Mouse (Mus musculus): ENCODE measurements at regions not wholly inside any gene's neighbourhood (a gene's known extent, or its start where the extent isn't known, plus 50 kb on each side); places are given as distances from the start of the nearest gene placed in this dataset.

GRCm38 (mm10) chr12:68783636-68784035 lies 375.4 kb downstream of the Rps29 start:
- H3K4me3 ChIP-seq = no peak overlapping the region
- WGBS = 91% methylated on average over 4 of the region's 4 CpGs
- no peak for ATAC-seq (ENCODE audit: insufficient number of reproducible peaks, insufficient read depth, low FRiP score, low TSS enrichment)
- no peaks in the 10 kb centered on the region for H3K4me1 ChIP-seq
- no peaks in the 10 kb centered on the region for H3K36me3 ChIP-seq
- H3K9ac ChIP-seq = no peak overlapping the region
- H3K9me3 ChIP-seq = no peaks in the 10 kb centered on the region
- no peak overlapping the region for H3K27ac ChIP-seq
- H3K4me2 ChIP-seq (replicated peaks) = no peak overlapping the region
- no peaks in the 10 kb centered on the region for H3K27me3 ChIP-seq

DNA sequence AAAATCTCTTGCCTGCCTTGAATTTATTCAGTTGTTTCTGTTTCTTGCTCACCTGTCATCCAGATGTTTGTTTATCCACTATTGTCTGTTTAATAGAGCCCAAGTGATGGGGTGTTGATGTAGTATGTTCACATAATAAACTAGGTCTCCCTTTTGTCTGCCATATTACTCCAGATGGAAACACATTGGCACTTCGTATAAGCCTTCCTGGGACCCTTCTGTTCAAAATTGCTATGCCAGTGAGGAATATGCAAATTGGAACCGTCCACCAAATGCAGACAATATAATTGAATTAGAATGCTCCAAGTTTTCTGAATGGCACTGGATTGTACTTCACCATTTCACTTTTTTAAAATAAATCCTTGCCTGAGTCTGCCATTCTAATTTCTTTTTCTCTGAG lies 383.5 kb downstream of the Rps29 start:
- no peak for ATAC-seq (ENCODE audit: insufficient number of reproducible peaks, insufficient read depth, low FRiP score, low TSS enrichment)
- H3K4me2 ChIP-seq (replicated peaks) = no peak overlapping the region
- H3K27ac ChIP-seq = no peak overlapping the region
- H3K4me3 ChIP-seq = no peak overlapping the region
- no peaks in the 10 kb centered on the region for H3K36me3 ChIP-seq
- no peaks in the 10 kb centered on the region for H3K4me1 ChIP-seq
- WGBS = 70% methylated on average over 2 of the region's 2 CpGs
- H3K9ac ChIP-seq = no peak overlapping the region
- no peaks in the 10 kb centered on the region for H3K9me3 ChIP-seq
- H3K27me3 ChIP-seq = no peaks in the 10 kb centered on the region

- Histone ChIP-seq H3K9ac (no peak overlapping the region), H3K36me3 (no peaks in the 10 kb centered on the region), H3K27ac (no peak overlapping the region), H3K4me3 (no peak overlapping the region), H3K9me3 (no peaks in the 10 kb centered on the region), H3K27me3 (no peaks in the 10 kb centered on the region), H3K4me1 (no peaks in the 10 kb centered on the region), H3K4me2 (replicated peaks) (no peak overlapping the region)
- WGBS = 89% methylated on average over 8 of the region's 8 CpGs
- no peak for ATAC-seq (ENCODE audit: insufficient number of reproducible peaks, insufficient read depth, low FRiP score, low TSS enrichment)
These were observed 384.2 kb downstream of the Rps29 start for GRCm38 (mm10) chr12:68774800-68775199.

DNA sequence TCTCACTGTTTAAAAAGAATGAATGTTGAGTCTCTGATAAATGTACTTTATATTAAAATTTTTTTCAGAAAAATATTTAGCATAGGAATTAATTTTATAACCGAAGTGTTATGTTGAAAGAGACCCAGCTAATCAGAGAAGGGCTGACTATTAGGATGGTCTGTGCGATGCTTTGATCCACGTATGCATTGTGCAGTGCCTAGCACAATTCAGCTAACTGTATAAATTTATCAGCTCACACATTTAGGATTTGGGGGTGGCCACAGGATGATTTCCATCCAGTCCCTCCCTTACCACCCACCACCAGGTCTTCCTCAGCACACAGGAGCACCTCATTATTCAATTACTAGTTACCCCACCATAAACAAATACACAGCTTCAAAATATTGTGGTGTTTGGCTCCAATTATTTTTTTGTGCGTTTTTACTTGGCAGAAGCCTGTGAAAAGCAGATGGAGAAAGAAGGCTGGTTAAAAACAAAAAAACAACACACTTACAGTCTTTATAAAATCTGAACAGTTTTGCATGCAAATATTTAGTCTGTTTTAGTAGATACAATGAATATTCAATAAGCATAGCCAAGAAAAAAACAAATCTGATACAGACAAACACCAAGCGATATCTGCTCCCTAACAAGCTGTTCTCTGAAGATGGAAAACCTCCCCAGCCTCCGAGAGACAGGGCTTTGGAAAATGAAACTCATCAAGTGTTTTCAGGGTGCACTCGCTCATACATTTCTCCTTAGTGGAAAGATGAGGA lies 400.5 kb downstream of the Rps29 start:
- Histone ChIP-seq H3K9ac (no peak overlapping the region), H3K9me3 (no peaks in the 10 kb centered on the region), H3K4me1 (no peaks in the 10 kb centered on the region), H3K4me2 (replicated peaks) (no peak overlapping the region), H3K27ac (no peak overlapping the region), H3K27me3 (no peaks in the 10 kb centered on the region), H3K4me3 (no peak overlapping the region), H3K36me3 (no peaks in the 10 kb centered on the region)
- ATAC-seq (ENCODE audit: insufficient number of reproducible peaks, insufficient read depth, low FRiP score, low TSS enrichment) = no peak
- 79% methylated on average over 7 of the region's 7 CpGs for WGBS

DNA sequence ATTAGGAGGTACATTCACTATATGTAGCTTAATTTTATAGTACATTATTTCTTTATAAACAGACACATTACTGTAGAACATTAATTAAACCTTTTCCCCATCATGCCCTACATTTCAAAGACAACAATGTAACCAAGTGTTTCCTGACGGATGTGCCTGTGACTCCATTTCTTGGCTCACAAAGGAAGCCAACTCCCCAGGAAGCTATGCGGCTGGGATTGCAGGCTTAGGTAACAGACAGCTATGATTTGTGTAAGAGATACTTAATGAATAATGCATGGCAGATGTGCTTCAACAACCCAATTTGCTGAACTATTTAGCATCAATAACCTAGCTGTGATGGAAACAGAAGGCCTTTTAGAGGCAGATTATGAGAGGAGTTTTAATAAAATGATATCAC lies 430.1 kb downstream of the Rps29 start:
- Histone ChIP-seq H3K9ac (no peak overlapping the region), H3K4me2 (replicated peaks) (no peak overlapping the region), H3K9me3 (no peaks in the 10 kb centered on the region), H3K4me1 (no peaks in the 10 kb centered on the region), H3K27ac (no peak overlapping the region), H3K36me3 (no peaks in the 10 kb centered on the region), H3K4me3 (no peak overlapping the region), H3K27me3 (no peaks in the 10 kb centered on the region)
- WGBS = 37% methylated on average over 2 of the region's 2 CpGs
- ATAC-seq (ENCODE audit: insufficient number of reproducible peaks, insufficient read depth, low FRiP score, low TSS enrichment) = no peak

DNA sequence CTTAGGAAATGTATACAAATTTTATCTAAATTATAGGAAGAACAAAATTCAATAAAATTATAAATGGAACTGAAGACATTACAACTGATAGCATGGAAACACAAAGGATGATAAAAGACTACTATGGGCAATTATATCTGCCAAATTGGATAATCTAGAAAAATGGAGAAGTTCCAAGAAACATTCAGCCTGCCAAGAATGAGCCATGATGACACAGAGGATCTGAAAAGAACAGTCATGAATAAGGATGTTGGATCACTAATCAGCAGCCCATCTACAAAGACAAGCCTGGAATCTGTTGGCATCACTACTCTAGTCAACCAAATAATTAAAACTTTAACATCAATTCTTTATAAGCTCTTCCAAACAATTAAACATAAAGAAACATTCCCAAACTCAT lies 440.0 kb downstream of the Rps29 start:
- no peaks in the 10 kb centered on the region for H3K36me3 ChIP-seq
- ATAC-seq (ENCODE audit: insufficient number of reproducible peaks, insufficient read depth, low FRiP score, low TSS enrichment) = no peak

DNA sequence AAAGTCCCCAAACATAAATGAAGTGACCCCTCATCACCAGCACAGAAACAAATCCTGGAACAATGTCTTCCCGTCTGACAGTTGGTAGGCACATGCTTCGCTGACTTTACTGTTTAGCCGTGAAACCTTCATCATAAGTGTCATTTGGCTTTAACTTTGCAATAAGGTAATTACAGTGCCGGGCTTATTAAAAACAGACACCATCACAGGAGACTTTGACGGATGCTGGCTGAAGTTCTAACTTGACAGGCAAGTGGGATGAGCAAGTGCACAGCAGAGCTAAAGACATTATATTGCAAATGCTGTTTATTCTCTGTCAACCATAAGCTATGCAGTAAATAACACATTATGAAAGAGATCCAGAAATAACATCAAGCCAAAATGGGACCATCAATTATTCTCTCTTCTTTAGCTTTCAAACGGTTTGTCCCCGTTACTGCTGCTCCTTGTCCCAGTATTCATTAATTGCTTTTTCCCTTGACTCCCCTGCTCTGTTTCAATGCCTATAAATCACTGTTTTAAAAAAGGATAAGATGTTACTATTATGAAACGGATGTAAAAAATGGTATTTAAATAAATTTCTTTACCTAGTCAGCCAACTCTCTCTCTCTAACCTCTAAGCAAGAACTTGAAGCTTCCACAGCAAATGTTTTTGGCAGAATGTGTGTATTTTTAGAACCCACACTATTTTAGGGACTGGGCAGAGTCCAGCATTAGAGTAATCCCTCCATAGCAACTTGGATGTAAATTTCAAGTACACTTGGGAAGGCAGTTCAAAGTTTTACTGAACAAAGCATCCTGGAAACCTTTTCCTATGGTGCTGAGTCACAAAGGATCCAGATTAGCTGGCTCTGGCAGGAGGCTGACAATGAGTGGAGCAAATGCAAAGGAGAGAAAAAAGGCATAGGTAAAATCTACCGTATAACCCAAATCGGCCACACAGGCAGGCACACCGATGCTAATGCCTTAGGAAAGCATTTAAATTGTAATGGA lies 464.4 kb downstream of the Rps29 start:
- whole genome bisulfite sequencing = 62% methylated on average over 11 of the region's 11 CpGs
- H3K9me3 ChIP-seq = no peaks in the 10 kb centered on the region
- no peak overlapping the region for H3K27ac ChIP-seq
- no peaks in the 10 kb centered on the region for H3K4me1 ChIP-seq
- no peaks in the 10 kb centered on the region for H3K27me3 ChIP-seq
- no peak for ATAC-seq (ENCODE audit: insufficient number of reproducible peaks, insufficient read depth, low FRiP score, low TSS enrichment)
- no peak overlapping the region for H3K9ac ChIP-seq
- H3K4me2 ChIP-seq (replicated peaks) = no peak overlapping the region
- H3K36me3 ChIP-seq = no peaks in the 10 kb centered on the region
- H3K4me3 ChIP-seq = no peak overlapping the region

More for the DNA sequence above, 440.0 kb downstream of the Rps29 start:
- H3K27me3 ChIP-seq = no peaks in the 10 kb centered on the region
- no peaks in the 10 kb centered on the region for H3K4me1 ChIP-seq
- no peak overlapping the region for H3K4me2 ChIP-seq (replicated peaks)
- H3K9me3 ChIP-seq = no peaks in the 10 kb centered on the region
- no peak overlapping the region for H3K27ac ChIP-seq
- no peak overlapping the region for H3K4me3 ChIP-seq
- H3K9ac ChIP-seq = no peak overlapping the region

- H3K9me3 ChIP-seq = no peaks in the 10 kb centered on the region
- 83% methylated on average over 3 of the region's 3 CpGs for WGBS
- H3K27ac ChIP-seq = no peak overlapping the region
- H3K27me3 ChIP-seq = no peaks in the 10 kb centered on the region
- no peaks in the 10 kb centered on the region for H3K4me1 ChIP-seq
- no peaks in the 10 kb centered on the region for H3K36me3 ChIP-seq
- no peak overlapping the region for H3K4me3 ChIP-seq
- ATAC-seq (ENCODE audit: insufficient number of reproducible peaks, insufficient read depth, low FRiP score, low TSS enrichment) = no peak
- no peak overlapping the region for H3K4me2 ChIP-seq (replicated peaks)
- H3K9ac ChIP-seq = no peak overlapping the region
These were observed 470.7 kb downstream of the Rps29 start for GRCm38 (mm10) chr12:68688262-68688661.

GRCm38 (mm10) chr12:68683897-68684296 lies 475.1 kb downstream of the Rps29 start:
- H3K4me3 ChIP-seq = no peak overlapping the region
- H3K27me3 ChIP-seq = no peaks in the 10 kb centered on the region
- H3K9ac ChIP-seq = no peak overlapping the region
- no peaks in the 10 kb centered on the region for H3K4me1 ChIP-seq
- no peaks in the 10 kb centered on the region for H3K9me3 ChIP-seq
- no peak overlapping the region for H3K27ac ChIP-seq
- H3K36me3 ChIP-seq = no peaks in the 10 kb centered on the region
- H3K4me2 ChIP-seq (replicated peaks) = no peak overlapping the region
- no peak for ATAC-seq (ENCODE audit: insufficient number of reproducible peaks, insufficient read depth, low FRiP score, low TSS enrichment)
- WGBS = 65% methylated on average over 1 of the region's 1 CpGs

DNA sequence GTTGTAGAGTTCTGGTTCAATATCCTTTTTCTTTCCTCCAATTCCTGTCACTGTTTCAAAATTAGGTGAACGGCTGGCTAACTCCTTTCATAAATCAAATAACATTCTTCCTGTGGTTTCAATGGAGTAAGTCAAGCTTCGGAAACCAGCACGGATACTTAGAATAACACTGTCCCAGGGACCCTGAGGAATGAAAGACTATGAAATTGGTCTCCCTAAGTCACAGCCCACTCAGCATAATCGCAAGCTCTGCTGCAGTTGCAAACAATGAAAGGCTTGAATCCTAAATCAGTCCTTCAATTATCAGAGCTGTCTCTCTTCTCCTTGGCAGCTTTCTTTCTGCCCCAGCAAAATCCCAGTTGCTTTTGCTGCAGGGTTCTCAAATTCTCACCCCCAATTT lies 475.8 kb downstream of the Rps29 start:
- Histone ChIP-seq H3K4me2 (replicated peaks) (no peak overlapping the region), H3K4me1 (no peaks in the 10 kb centered on the region), H3K4me3 (no peak overlapping the region), H3K36me3 (no peaks in the 10 kb centered on the region), H3K27ac (no peak overlapping the region), H3K9ac (no peak overlapping the region), H3K9me3 (no peaks in the 10 kb centered on the region), H3K27me3 (no peaks in the 10 kb centered on the region)
- 18% methylated on average over 4 of the region's 4 CpGs for WGBS
- ATAC-seq (ENCODE audit: insufficient number of reproducible peaks, insufficient read depth, low FRiP score, low TSS enrichment) = no peak

DNA sequence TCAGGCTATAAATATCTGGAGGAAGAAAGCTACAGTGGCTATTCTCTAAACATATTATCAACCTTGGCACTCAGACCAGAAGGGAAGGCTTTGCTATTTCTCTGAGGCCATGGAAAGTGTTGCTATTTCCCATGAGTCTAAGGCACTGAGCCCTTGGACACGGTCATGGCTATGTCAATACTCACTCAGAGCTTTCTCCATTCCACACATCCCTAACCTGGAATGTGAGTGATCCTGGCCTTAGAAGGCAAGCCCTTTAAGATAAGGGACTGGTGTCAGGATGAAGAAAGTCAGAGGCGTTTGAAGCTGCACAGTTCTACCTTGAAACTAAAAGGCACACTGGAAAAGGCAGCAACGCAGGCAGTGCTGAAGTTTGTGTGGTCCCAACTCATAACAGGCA lies 478.3 kb downstream of the Rps29 start:
- Histone ChIP-seq H3K4me2 (replicated peaks) (no peak overlapping the region), H3K4me1 (no peaks in the 10 kb centered on the region), H3K27ac (no peak overlapping the region), H3K36me3 (no peaks in the 10 kb centered on the region), H3K4me3 (no peak overlapping the region), H3K27me3 (no peaks in the 10 kb centered on the region), H3K9ac (no peak overlapping the region), H3K9me3 (no peaks in the 10 kb centered on the region)
- 85% methylated on average over 3 of the region's 3 CpGs for WGBS
- ATAC-seq (ENCODE audit: insufficient number of reproducible peaks, insufficient read depth, low FRiP score, low TSS enrichment) = no peak

All from embryonic facial prominence, embryonic 12.5 days (tissue).